Mouse (Mus musculus) mature B cell (primary cell): Measurements from ENCODE around the gene Csn1s2b.
"Not testable (repeated sequence)": the region's sequence is repeated elsewhere in the genome, so short reads cannot be mapped to it uniquely, and the experiment has no call there.

Source experiments
- in situ Hi-C: fragments of 300-500 bp; cut with MboI; formaldehyde crosslinking; loops from 2 replicates; pipeline ENCODE4 v1.14.3; 2019

The Csn1s2b gene

GRCm38 (mm10) chr5:87807782-87808181 lies at the start of gene Csn1s2b:
Csn1s2b (plus strand) TSS chr5:87808082.
- in situ Hi-C loops: no loop called here

DNA sequence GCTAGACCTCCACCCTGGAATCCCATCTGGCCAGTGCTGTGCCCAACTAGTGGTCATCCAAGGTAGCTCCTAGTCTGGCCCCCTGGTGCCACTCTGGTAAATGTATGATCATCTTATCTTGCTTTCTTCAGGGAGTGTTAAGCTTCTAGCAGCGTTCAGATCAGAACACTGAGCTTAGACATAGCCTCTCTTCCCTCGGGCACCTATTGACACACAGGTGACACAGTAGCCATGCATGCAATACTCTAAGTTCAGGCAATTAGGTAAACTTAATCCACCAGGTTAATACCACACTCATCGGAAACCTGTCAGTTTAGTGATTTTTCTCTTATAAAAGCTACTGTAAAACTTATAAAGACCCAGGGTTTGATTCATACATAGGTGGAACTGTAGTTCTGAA lies 43.3 kb upstream of the Csn1s2b start:
- in situ Hi-C loops: no loop called here

- in situ Hi-C loops: not testable (repeated sequence)
Observed at GRCm38 (mm10) chr5:87772151-87772550, 35.7 kb upstream of the Csn1s2b start.

GRCm38 (mm10) chr5:87774267-87774666 lies 33.6 kb upstream of the Csn1s2b start, which contains the start of gene Csn1s2a:
Csn1s2a (plus strand) TSS chr5:87774567.
- in situ Hi-C loops: no loop called here

DNA sequence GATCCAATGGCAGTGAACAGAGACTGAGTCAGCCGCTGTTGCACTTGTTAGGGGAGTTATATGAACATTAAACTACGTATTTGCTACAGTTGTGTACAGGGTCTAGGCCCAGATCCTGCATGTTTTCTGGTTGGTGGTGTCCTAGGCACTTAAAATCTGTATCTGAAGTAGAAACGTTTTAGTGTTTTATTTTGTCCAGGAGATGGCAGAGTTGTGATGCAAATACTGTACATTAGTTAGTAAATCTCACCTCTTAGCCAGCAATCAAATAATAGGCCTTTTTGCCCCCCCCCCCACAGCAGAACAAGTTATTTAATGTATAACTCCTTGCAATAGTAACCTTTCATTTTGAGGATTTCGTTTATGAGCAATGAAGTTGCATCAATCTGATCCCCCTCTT lies 25.2 kb upstream of the Csn1s2b start:
- in situ Hi-C loops: no loop called here

- in situ Hi-C loops: no loop called here
Observed at GRCm38 (mm10) chr5:87809253-87809652, 1.4 kb downstream of the Csn1s2b start.

- in situ Hi-C loops: no loop called here
Observed at GRCm38 (mm10) chr5:87825386-87825785, 17.5 kb downstream of the Csn1s2b start, which contains the start of gene Prr27. Prr27 (plus strand) TSS chr5:87825686.

- in situ Hi-C loops: no loop called here
Observed at GRCm38 (mm10) chr5:87855136-87855716, 47.3 kb downstream of the Csn1s2b start.

DNA sequence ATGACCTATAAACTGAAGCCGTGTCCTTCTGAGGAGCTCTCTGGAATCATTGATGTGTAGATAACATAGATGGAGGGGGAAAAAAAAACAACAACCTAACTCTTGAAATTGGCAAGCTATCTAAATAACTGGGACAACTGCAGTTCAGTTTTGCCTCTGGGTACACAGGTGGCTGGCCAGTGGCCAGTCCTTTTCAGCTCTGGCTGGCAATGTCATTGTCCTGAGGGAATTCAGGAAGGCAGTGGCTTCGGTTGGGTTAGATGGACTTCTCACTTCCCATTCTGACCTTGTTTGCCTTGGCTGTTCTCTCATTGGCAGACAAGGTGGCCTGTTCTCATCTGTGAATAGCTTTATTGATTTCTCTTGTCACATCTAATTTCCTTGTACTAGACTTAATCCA lies 62.2 kb downstream of the Csn1s2b start:
- in situ Hi-C loops: no loop called here

- in situ Hi-C loops: no loop called here
Observed at GRCm38 (mm10) chr5:87871423-87871822, 63.5 kb downstream of the Csn1s2b start.
